Mouse (Mus musculus) MEL (cell line): ENCODE results near the gene Myzap. TPM values are rescaled to one million over a fixed set of nuclear protein-coding genes. Genes with fewer than 3 reads are reported as not detected.
A peak's percentile ranks its signal among the peaks of the same experiment; 100 is the strongest.

Experiments
- DNase-seq: peaks from one replicate; pipeline ENCODE4 v3.0.0; 2011; ENCODE audit warnings: low read depth, low spot score
- H3K27ac ChIP-seq: 2 replicates; pipeline ENCODE4 v1.5.1; 2012; ENCODE audit warnings: low read depth, mild to moderate bottlenecking, control low read depth, low read length, moderate library complexity; ENCODE audit not compliant: control insufficient read depth
- H3K27me3 ChIP-seq, 2 experiments: fragments of 150-350 bp in 1 of 2; sonication (generic) in 1 of 2; 2 replicates each; pipeline ENCODE4 v1.6.1; 2012; ENCODE audit warnings: low read length in 2 of 2, mild to moderate bottlenecking in 2 of 2, improper control_type of control experiment in 1 of 2, moderate library complexity in 1 of 2; ENCODE audit not compliant: insufficient read depth in 2 of 2, control insufficient read depth in 1 of 2
- H3K36me3 ChIP-seq, 2 experiments: 2 replicates each; pipeline ENCODE4 v1.6.1; 2012 to 2014; ENCODE audit warnings: low read length in 2 of 2, improper control_type of control experiment in 1 of 2, inconsistent platforms in 1 of 2, mild to moderate bottlenecking in 1 of 2; ENCODE audit not compliant: insufficient read depth in 2 of 2, control insufficient read depth in 1 of 2
- H3K4me1 ChIP-seq, 2 experiments: fragments of 150-350 bp in 1 of 2; sonication (generic) in 1 of 2; 2 replicates each; pipeline ENCODE4 v1.6.1; 2012; ENCODE audit warnings: low read length in 2 of 2, improper control_type of control experiment in 1 of 2, mild to moderate bottlenecking in 1 of 2; ENCODE audit not compliant: insufficient read depth in 2 of 2, control insufficient read depth in 1 of 2
- H3K4me3 ChIP-seq, 2 experiments: fragments of 150-350 bp in 1 of 2; sonication (generic) in 1 of 2; 2 replicates each; pipeline ENCODE4 v1.5.1; 2012; ENCODE audit warnings: low read depth in 2 of 2, low read length in 2 of 2, mild to moderate bottlenecking in 2 of 2, moderate library complexity in 2 of 2, control low read depth in 1 of 2, improper control_type of control experiment in 1 of 2; ENCODE audit not compliant: control insufficient read depth in 1 of 2, insufficient read depth in 1 of 2
- H3K79me2 ChIP-seq: 2 replicates; pipeline ENCODE4 v1.6.1; 2012; ENCODE audit warnings: mild to moderate bottlenecking, low read length, moderate library complexity; ENCODE audit not compliant: control insufficient read depth, poor library complexity, insufficient read depth
- H3K9ac ChIP-seq: 2 replicates; pipeline ENCODE4 v1.6.1; 2012; ENCODE audit warnings: low read depth, mild to moderate bottlenecking, control low read depth, low read length, moderate library complexity; ENCODE audit not compliant: control insufficient read depth, poor library complexity, severe bottlenecking
- H3K9me3 ChIP-seq: fragments of 150-350 bp; sonication (generic); replicated peaks from 2 replicates; pipeline ENCODE4 v1.6.1; 2012; ENCODE audit warnings: mild to moderate bottlenecking, low read length, improper control_type of control experiment, moderate library complexity; ENCODE audit not compliant: insufficient read depth
- CHD1 ChIP-seq: IDR thresholded peaks from 2 replicates; pipeline ENCODE4 v1.6.1; 2012; ENCODE audit warnings: low read depth, mild to moderate bottlenecking, inconsistent platforms, low read length, improper control_type of control experiment
- EP300 ChIP-seq, 2 experiments: IDR thresholded peaks; 2 replicates each; pipeline ENCODE4 v1.6.1; 2011; ENCODE audit warnings: improper control_type of control experiment in 2 of 2, low read length in 2 of 2, low read depth in 1 of 2, mild to moderate bottlenecking in 1 of 2
- ETS1 ChIP-seq: IDR thresholded peaks from 2 replicates; pipeline ENCODE4 v1.6.1; 2012; ENCODE audit warnings: low read depth, mild to moderate bottlenecking, inconsistent platforms, low read length, improper control_type of control experiment, moderate library complexity
- GABPA ChIP-seq: IDR thresholded peaks from 2 replicates; pipeline ENCODE4 v1.6.1; 2012; ENCODE audit warnings: low read depth, mild to moderate bottlenecking, inconsistent platforms, low read length, improper control_type of control experiment, moderate library complexity
- GATA1 ChIP-seq: IDR thresholded peaks from 2 replicates; pipeline ENCODE4 v1.6.1; 2011; ENCODE audit warnings: low read depth, low read length, improper control_type of control experiment
- JUND ChIP-seq: IDR thresholded peaks from 2 replicates; pipeline ENCODE4 v1.6.1; 2011; ENCODE audit warnings: low read depth, mild to moderate bottlenecking, improper control_type of control experiment, low read length
- KAT2A ChIP-seq: conservative IDR thresholded peaks from 2 replicates; pipeline ENCODE4 v1.6.1; 2012; ENCODE audit warnings: low read depth, low read length, improper control_type of control experiment, inconsistent platforms
- MAX ChIP-seq: IDR thresholded peaks from 2 replicates; pipeline ENCODE4 v1.6.1; 2011; ENCODE audit warnings: low read length, improper control_type of control experiment
- MEF2A ChIP-seq: IDR thresholded peaks from 2 replicates; pipeline ENCODE4 v1.6.1; 2014; ENCODE audit warnings: low read depth, mild to moderate bottlenecking, inconsistent platforms, low read length, improper control_type of control experiment; ENCODE audit not compliant: poor library complexity, insufficient replicate concordance, severe bottlenecking; ENCODE audit errors: extremely low read depth
- MXI1 ChIP-seq: IDR thresholded peaks from 2 replicates; pipeline ENCODE4 v1.6.1; 2011; ENCODE audit warnings: mild to moderate bottlenecking, low read depth, low read length, improper control_type of control experiment
- MYB ChIP-seq: IDR thresholded peaks from 2 replicates; pipeline ENCODE4 v1.6.1; 2011; ENCODE audit warnings: mild to moderate bottlenecking, low read depth, low read length, improper control_type of control experiment
- NRF1 ChIP-seq: IDR thresholded peaks from 2 replicates; pipeline ENCODE4 v1.6.1; 2014; ENCODE audit warnings: low read depth, mild to moderate bottlenecking, inconsistent platforms, low read length, improper control_type of control experiment, moderate library complexity; ENCODE audit not compliant: poor library complexity, insufficient read depth, severe bottlenecking
- RCOR1 ChIP-seq: IDR thresholded peaks from 2 replicates; pipeline ENCODE4 v1.6.1; 2012; ENCODE audit warnings: low read depth, mild to moderate bottlenecking, inconsistent platforms, low read length, improper control_type of control experiment
- TCF12 ChIP-seq: IDR thresholded peaks from 2 replicates; pipeline ENCODE4 v1.6.1; 2014; ENCODE audit warnings: low read depth, mild to moderate bottlenecking, inconsistent platforms, low read length, improper control_type of control experiment, moderate library complexity
- USF1 ChIP-seq: IDR thresholded peaks from 2 replicates; pipeline ENCODE4 v1.6.1; 2014; ENCODE audit warnings: low read depth, mild to moderate bottlenecking, inconsistent platforms, low read length, improper control_type of control experiment, moderate library complexity
- ZC3H11A ChIP-seq: IDR thresholded peaks from 2 replicates; pipeline ENCODE4 v1.6.1; 2012; ENCODE audit warnings: low read depth, mild to moderate bottlenecking, inconsistent platforms, low read length, improper control_type of control experiment
- ZKSCAN1 ChIP-seq: IDR thresholded peaks from 2 replicates; pipeline ENCODE4 v1.6.1; 2012; ENCODE audit warnings: low read depth, mild to moderate bottlenecking, inconsistent platforms, low read length, improper control_type of control experiment, moderate library complexity
- ZNF384 ChIP-seq: IDR thresholded peaks from 2 replicates; pipeline ENCODE4 v1.6.1; 2012; ENCODE audit warnings: low read depth, mild to moderate bottlenecking, inconsistent platforms, low read length, improper control_type of control experiment
- polyA plus RNA-seq, 2 experiments: library from polyadenylated mRNA; stranded (reverse) in 1 of 2; unstranded in 1 of 2; fragments of >175 nt in 1 of 2; fragments of >200 nt in 1 of 2; gene quantifications; 2 replicates each; pipeline versions ENCODE4 v1.2.1 to v1.2.4; 2012; ENCODE audit warnings: low replicate concordance in 2 of 2, low read depth in 1 of 2; ENCODE audit not compliant: insufficient read length in 2 of 2, insufficient read depth in 1 of 2, missing spikeins in 1 of 2
- total RNA-seq: library from RNA; depleted of rRNA; stranded (reverse); fragments of 300-350 nt; gene quantifications from 2 replicates; pipeline ENCODE4 v1.2.3, GENCODE M21; 2012

Myzap gene
- total and polyA plus RNA-seq, 3 experiments: 0.06 TPM; not detected in 2

DNA sequence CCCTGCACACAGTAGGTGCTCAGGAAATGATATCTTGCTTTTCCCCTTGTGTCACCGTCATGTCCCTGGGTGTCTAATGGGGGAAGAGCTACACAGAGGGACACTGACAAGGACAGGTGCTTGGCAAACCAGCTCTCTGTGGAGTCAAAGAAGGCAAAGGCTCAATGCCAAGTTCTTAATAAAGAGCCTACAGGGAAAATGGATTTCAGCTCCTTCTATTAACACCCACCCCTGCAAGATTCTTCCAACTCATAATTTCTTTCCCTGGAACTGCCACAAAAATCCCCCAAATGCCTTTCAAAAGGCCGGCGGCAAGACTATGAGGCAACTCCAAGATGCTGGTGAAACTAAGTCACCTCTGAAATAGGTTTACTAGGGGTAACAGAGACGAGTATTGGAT is 68.3 kb downstream of the Myzap start:
- Histone ChIP-seq H3K9me3 (no peaks in the 10 kb centered on the region), H3K9ac (no peak overlapping the region), H3K27me3 (no peaks in the 10 kb centered on the region; a peak in 1 of 4 replicates), H3K4me3 (no peak overlapping the region), H3K27ac (no peak overlapping the region), H3K4me1 (no peaks in the 10 kb centered on the region), H3K36me3 (no peaks in the 10 kb centered on the region), H3K79me2 (no peaks in the 10 kb centered on the region)
- no peak for DNase-seq
- TF ChIP-seq MXI1 (no peak), ZKSCAN1 (no peak), JUND (no peak), RCOR1 (no peak), NRF1 (no peak)

DNA sequence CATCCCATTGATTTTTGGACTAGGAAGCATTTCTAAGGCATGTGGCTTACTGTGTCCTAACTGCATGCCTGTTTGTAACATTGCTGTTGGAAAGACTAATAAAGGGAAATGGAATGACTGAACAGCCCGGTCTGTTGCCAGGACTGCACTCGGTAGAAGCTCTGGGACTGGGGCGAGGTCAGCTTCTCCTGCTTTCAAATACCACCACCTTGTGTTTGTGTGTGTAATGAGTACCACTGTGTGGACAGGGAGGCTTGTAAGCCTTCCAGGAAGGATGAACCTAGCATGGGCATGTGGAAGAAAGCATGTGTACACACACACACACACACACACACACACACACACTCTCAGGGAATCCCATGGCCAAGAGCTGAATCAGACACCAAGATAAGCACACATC is 72.3 kb downstream of the Myzap start:
- peaks cover 0 to 2% of the 10 kb centered on the region in 2 experiments; a peak in 1 of 4 replicates for H3K36me3 ChIP-seq
- no peaks in the 10 kb centered on the region; a peak in 1 of 4 replicates for H3K27me3 ChIP-seq
- H3K79me2 ChIP-seq: no peaks in the 10 kb centered on the region
- H3K4me3 ChIP-seq: no peak overlapping the region
- no peak overlapping the region for H3K9ac ChIP-seq
- no peak for DNase-seq
- no peak for TF ChIP-seq MAX
- no peak for TF ChIP-seq MYB
- TF ChIP-seq ZKSCAN1: no peak
- TF ChIP-seq RCOR1: no peak
- no peak for TF ChIP-seq MXI1
- TF ChIP-seq ZNF384: no peak
- no peak for TF ChIP-seq ETS1
- H3K27ac ChIP-seq: no peak overlapping the region
- H3K9me3 ChIP-seq: no peaks in the 10 kb centered on the region
- no peaks in the 10 kb centered on the region for H3K4me1 ChIP-seq

DNA sequence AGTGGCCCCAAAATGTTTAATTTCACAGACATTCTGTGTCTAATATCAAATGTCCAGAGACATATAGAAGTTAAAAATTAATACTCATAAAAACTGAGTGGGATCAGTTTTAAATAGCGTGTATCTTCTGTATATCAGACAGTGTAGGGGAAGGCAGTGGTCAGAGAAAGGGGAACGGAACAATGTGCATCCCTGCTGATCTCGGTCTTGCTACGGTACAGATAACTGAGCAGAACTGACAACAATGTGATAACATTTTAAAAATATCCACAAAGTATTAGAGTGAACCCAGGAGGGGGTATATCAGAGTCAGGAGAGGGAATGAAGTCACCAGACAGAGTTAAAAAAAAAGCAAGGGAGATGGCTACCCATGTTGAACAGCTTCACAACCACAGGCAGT is 74.7 kb downstream of the Myzap start:
- Histone ChIP-seq H3K9ac (no peak overlapping the region), H3K27me3 (peaks cover 3 to 4% of the 10 kb centered on the region in 2 experiments; a peak in 3 of 4 replicates), H3K27ac (no peak overlapping the region), H3K79me2 (no peaks in the 10 kb centered on the region), H3K4me3 (no peak overlapping the region), H3K4me1 (no peaks in the 10 kb centered on the region), H3K9me3 (no peaks in the 10 kb centered on the region), H3K36me3 (peaks cover 0 to 2% of the 10 kb centered on the region in 2 experiments; a peak in 1 of 4 replicates)
- peak; percentile 40 for DNase-seq
- TF ChIP-seq JUND (no peak), ZC3H11A (no peak), EP300 (IDR thresholded peaks at IDR 0.05; ENCODE audit: low read depth in 1 of 2, low read length in 2 of 2) (peak; percentile 44 to 66; a peak in 2 of 4 replicates), ETS1 (no peak), MEF2A (peak; percentile 22; the same call in 1 of the 2 replicates), USF1 (no peak), TCF12 (peak; percentile 64), GATA1 (peak; percentile 45; the same call in 1 of the 2 replicates), GABPA (no peak), CHD1 (no peak), RCOR1 (no peak), KAT2A (no peak)
